Mouse (Mus musculus) limb, embryonic 12.5 days (tissue): ENCODE results near the gene Itgam. TPM values are rescaled to one million over a fixed set of nuclear protein-coding genes. Genes with fewer than 3 reads are reported as not detected.

Experiments
- ATAC-seq: fragments of 200-750 bp; cut with Nextera tagmentation; 2 replicates; pipeline ENCODE4 v1.8.0; 2017; ENCODE audit warnings: low read depth, moderate TSS enrichment; ENCODE audit not compliant: insufficient number of reproducible peaks, insufficient read depth, low FRiP score, low TSS enrichment
- H3K27ac ChIP-seq: fragments of 300-500 bp; sonication (generic); 2 replicates; pipeline ENCODE4 v1.5.1; 2016; ENCODE audit warnings: mild to moderate bottlenecking, moderate library complexity
- H3K27me3 ChIP-seq: fragments of 300-500 bp; sonication (generic); 2 replicates; pipeline ENCODE4 v1.6.1; 2016; ENCODE audit warnings: mild to moderate bottlenecking, moderate library complexity
- H3K36me3 ChIP-seq: fragments of 300-500 bp; sonication (generic); 2 replicates; pipeline ENCODE4 v1.6.1; 2016; ENCODE audit warnings: mild to moderate bottlenecking, moderate library complexity
- H3K4me1 ChIP-seq: fragments of 300-500 bp; sonication (generic); replicated peaks from 2 replicates; pipeline ENCODE4 v1.6.1; 2016
- H3K4me2 ChIP-seq: fragments of 300-500 bp; sonication (generic); 2 replicates; pipeline ENCODE4 v1.6.1; 2016; ENCODE audit warnings: mild to moderate bottlenecking, moderate library complexity
- H3K4me3 ChIP-seq: fragments of 300-500 bp; sonication (generic); replicated peaks from 2 replicates; pipeline ENCODE4 v1.5.1; 2016; ENCODE audit warnings: mild to moderate bottlenecking
- H3K9ac ChIP-seq: fragments of 300-500 bp; sonication (generic); replicated peaks from 2 replicates; pipeline ENCODE4 v1.6.1; 2016; ENCODE audit warnings: mild to moderate bottlenecking, moderate library complexity
- H3K9me3 ChIP-seq: fragments of 300-500 bp; sonication (generic); 2 replicates; pipeline ENCODE4 v1.6.1; 2016; ENCODE audit warnings: mild to moderate bottlenecking, moderate library complexity
- WGBS: fragments of 180-500 bp; shearing (Covaris S2); methylation state at CpG from one replicate; pipeline ENCODE4 v1.1.7; 2016; 5-methylcytosine and 5-hydroxymethylcytosine counted together
- polyA plus RNA-seq: library from polyadenylated mRNA; unstranded; fragments of >200 nt; fragmentation: Nextera tagmentation; extraction: Ambion mirVana; gene quantifications from 2 replicates; pipeline ENCODE4 v1.2.1, GENCODE M21; 2016

The Itgam gene
- polyA plus RNA-seq, 1 experiment from 2014 or later, result 0.89 TPM

GRCm38 (mm10) chr7:128105246-128105645 lies 42.8 kb downstream of the Itgam start:
- WGBS, result 65% methylated on average over 4 of the region's 4 CpGs
- no peak overlapping the region for H3K9ac ChIP-seq
- H3K4me1 ChIP-seq, result no peaks in the 10 kb centered on the region
- H3K36me3 ChIP-seq, result no peaks in the 10 kb centered on the region
- H3K4me3 ChIP-seq, result no peak overlapping the region
- ATAC-seq, result no peak
- no peaks in the 10 kb centered on the region for H3K9me3 ChIP-seq
- H3K27ac ChIP-seq, result no peak overlapping the region
- no peak overlapping the region for H3K4me2 ChIP-seq
- no peaks in the 10 kb centered on the region; the same call in 1 of the 2 replicates for H3K27me3 ChIP-seq

GRCm38 (mm10) chr7:128107462-128107861 lies 45.0 kb downstream of the Itgam start:
- Histone ChIP-seq H3K9ac (no peak overlapping the region), H3K9me3 (no peaks in the 10 kb centered on the region)
- ATAC-seq, result no peak

GRCm38 (mm10) chr7:128110314-128110713 lies 47.9 kb downstream of the Itgam start:
- WGBS, result 75% methylated on average over 2 of the region's 2 CpGs

More at GRCm38 (mm10) chr7:128107462-128107861, 45.0 kb downstream of the Itgam start:
- H3K36me3 ChIP-seq, result no peaks in the 10 kb centered on the region
- no peaks in the 10 kb centered on the region for H3K4me1 ChIP-seq
- no peak overlapping the region for H3K4me2 ChIP-seq
- WGBS, result 89% methylated on average over 7 of the region's 7 CpGs
- no peak overlapping the region for H3K27ac ChIP-seq
- H3K27me3 ChIP-seq, result no peaks in the 10 kb centered on the region
- no peak overlapping the region for H3K4me3 ChIP-seq

GRCm38 (mm10) chr7:128112131-128112530 lies 49.7 kb downstream of the Itgam start:
- H3K4me1 ChIP-seq, result no peaks in the 10 kb centered on the region
- H3K4me3 ChIP-seq, result no peak overlapping the region
- no peak for ATAC-seq
- H3K27ac ChIP-seq, result no peak overlapping the region
- no peaks in the 10 kb centered on the region for H3K9me3 ChIP-seq
- H3K36me3 ChIP-seq, result no peaks in the 10 kb centered on the region
- no peak overlapping the region for H3K9ac ChIP-seq
- no peak overlapping the region for H3K4me2 ChIP-seq
- 85% methylated on average over 11 of the region's 11 CpGs for WGBS
- peaks cover 2% of the 10 kb centered on the region; the same call in 1 of the 2 replicates for H3K27me3 ChIP-seq

More at GRCm38 (mm10) chr7:128110314-128110713, 47.9 kb downstream of the Itgam start:
- Histone ChIP-seq H3K9me3 (no peaks in the 10 kb centered on the region), H3K4me1 (no peaks in the 10 kb centered on the region), H3K9ac (no peak overlapping the region), H3K27ac (no peak overlapping the region), H3K27me3 (no peaks in the 10 kb centered on the region; the same call in 1 of the 2 replicates), H3K4me2 (no peak overlapping the region), H3K4me3 (no peak overlapping the region), H3K36me3 (no peaks in the 10 kb centered on the region)
- no peak for ATAC-seq

- no peaks in the 10 kb centered on the region for H3K9me3 ChIP-seq
- H3K27ac ChIP-seq, result no peak overlapping the region
- H3K4me1 ChIP-seq, result no peaks in the 10 kb centered on the region
- peaks cover 3% of the 10 kb centered on the region; the same call in 1 of the 2 replicates for H3K27me3 ChIP-seq
- no peaks in the 10 kb centered on the region for H3K36me3 ChIP-seq
- H3K9ac ChIP-seq, result no peak overlapping the region
- no peak for ATAC-seq
- H3K4me2 ChIP-seq, result no peak overlapping the region
- H3K4me3 ChIP-seq, result no peak overlapping the region
- WGBS, result 89% methylated on average over 11 of the region's 11 CpGs
Measured at GRCm38 (mm10) chr7:128114371-128115105, 52.1 kb downstream of the Itgam start.

- ATAC-seq, result no peak
- H3K27ac ChIP-seq, result no peak overlapping the region
Measured at GRCm38 (mm10) chr7:128115211-128115958, 52.9 kb downstream of the Itgam start.

GRCm38 (mm10) chr7:128116396-128116795 lies 54.0 kb downstream of the Itgam start:
- WGBS, result 86% methylated on average over 5 of the region's 5 CpGs
- H3K9me3 ChIP-seq, result no peaks in the 10 kb centered on the region
- no peaks in the 10 kb centered on the region for H3K4me1 ChIP-seq
- H3K36me3 ChIP-seq, result no peaks in the 10 kb centered on the region
- H3K4me2 ChIP-seq, result no peak overlapping the region
- ATAC-seq, result no peak
- H3K4me3 ChIP-seq, result no peak overlapping the region
- H3K27me3 ChIP-seq, result peaks cover 3% of the 10 kb centered on the region; the same call in 1 of the 2 replicates
- H3K27ac ChIP-seq, result no peak overlapping the region
- H3K9ac ChIP-seq, result no peak overlapping the region

More at GRCm38 (mm10) chr7:128115211-128115958, 52.9 kb downstream of the Itgam start:
- no peaks in the 10 kb centered on the region for H3K36me3 ChIP-seq
- no peak overlapping the region for H3K4me3 ChIP-seq
- H3K4me2 ChIP-seq, result no peak overlapping the region
- H3K27me3 ChIP-seq, result peaks cover 3% of the 10 kb centered on the region; the same call in 1 of the 2 replicates
- WGBS, result 77% methylated on average over 5 of the region's 5 CpGs
- no peak overlapping the region for H3K9ac ChIP-seq
- no peaks in the 10 kb centered on the region for H3K4me1 ChIP-seq
- H3K9me3 ChIP-seq, result no peaks in the 10 kb centered on the region

GRCm38 (mm10) chr7:128119726-128120490 lies 57.5 kb downstream of the Itgam start:
- Histone ChIP-seq H3K27me3 (0 out of 2 replicates have a peak, but pooled peaks cover 3% of the 10 kb centered on the region), H3K36me3 (no peaks in the 10 kb centered on the region), H3K4me1 (no peaks in the 10 kb centered on the region), H3K9ac (no peak overlapping the region), H3K4me3 (no peak overlapping the region), H3K4me2 (no peak overlapping the region), H3K27ac (no peak overlapping the region), H3K9me3 (no peaks in the 10 kb centered on the region)
- WGBS, result 80% methylated on average over 6 of the region's 6 CpGs
- no peak for ATAC-seq

- 80% methylated on average over 8 of the region's 8 CpGs for WGBS
- ATAC-seq, result no peak
Measured at GRCm38 (mm10) chr7:128128741-128129720, 66.6 kb downstream of the Itgam start, which contains the start of gene Itgax. Itgax (plus strand) TSS chr7:128129547.

GRCm38 (mm10) chr7:128132148-128132547 lies 69.7 kb downstream of the Itgam start:
- no peaks in the 10 kb centered on the region for H3K4me1 ChIP-seq

More at GRCm38 (mm10) chr7:128128741-128129720, 66.6 kb downstream of the Itgam start, which contains the start of gene Itgax:
- H3K27me3 ChIP-seq, result no peaks in the 10 kb centered on the region
- H3K9ac ChIP-seq, result no peak within 1 kb of the TSS
- no peak within 1 kb of the TSS for H3K4me2 ChIP-seq
- no peaks in the 10 kb centered on the region for H3K4me1 ChIP-seq
- H3K36me3 ChIP-seq, result no peaks in the 10 kb centered on the region
- H3K9me3 ChIP-seq, result no peaks in the 10 kb centered on the region
- H3K4me3 ChIP-seq, result no peak within 1 kb of the TSS
- no peak within 1 kb of the TSS for H3K27ac ChIP-seq

More at GRCm38 (mm10) chr7:128132148-128132547, 69.7 kb downstream of the Itgam start:
- Histone ChIP-seq H3K4me3 (no peak overlapping the region), H3K36me3 (no peaks in the 10 kb centered on the region), H3K4me2 (no peak overlapping the region), H3K27me3 (no peaks in the 10 kb centered on the region), H3K9ac (no peak overlapping the region), H3K9me3 (no peaks in the 10 kb centered on the region), H3K27ac (no peak overlapping the region)
- ATAC-seq, result no peak
- 90% methylated on average over 5 of the region's 5 CpGs for WGBS
